Mouse (Mus musculus): ENCODE measurements around the gene Aff1. TPM values are rescaled to one million over a fixed set of nuclear protein-coding genes. Genes with fewer than 3 reads are reported as not detected.

The Aff1 gene
- polyA plus RNA-seq, 1 experiment from 2014 or later = 12.1 TPM

DNA sequence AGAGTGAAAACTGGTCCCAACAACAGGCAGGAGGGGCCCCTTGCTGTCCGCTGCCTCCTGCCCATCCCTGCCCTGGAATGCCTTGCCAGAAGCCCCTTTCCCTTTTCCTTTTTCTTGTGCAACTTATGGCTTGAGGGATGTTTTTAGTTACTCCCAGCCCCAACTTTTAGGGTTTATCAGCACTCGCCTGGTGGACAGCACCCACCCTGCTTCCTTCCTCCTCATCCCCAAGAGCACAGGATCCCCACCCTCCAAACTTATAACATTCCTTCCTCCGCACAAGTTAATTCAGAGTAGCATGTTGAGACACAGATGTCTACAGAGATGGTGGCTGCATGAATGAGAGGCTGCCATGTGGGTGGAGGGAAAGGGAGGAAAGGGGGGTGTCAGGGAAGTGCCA is 103.9 kb downstream of the Aff1 start:
- Histone ChIP-seq H3K9ac (ENCODE audit: low read depth, low read length) (no peak overlapping the region), H3K36me3 (ENCODE audit: control insufficient read depth, insufficient read depth, low read length) (no peaks in the 10 kb centered on the region)
- WGBS (ENCODE audit: insufficient replicate concordance) = 52% methylated on average over 3 of the region's 3 CpGs

DNA sequence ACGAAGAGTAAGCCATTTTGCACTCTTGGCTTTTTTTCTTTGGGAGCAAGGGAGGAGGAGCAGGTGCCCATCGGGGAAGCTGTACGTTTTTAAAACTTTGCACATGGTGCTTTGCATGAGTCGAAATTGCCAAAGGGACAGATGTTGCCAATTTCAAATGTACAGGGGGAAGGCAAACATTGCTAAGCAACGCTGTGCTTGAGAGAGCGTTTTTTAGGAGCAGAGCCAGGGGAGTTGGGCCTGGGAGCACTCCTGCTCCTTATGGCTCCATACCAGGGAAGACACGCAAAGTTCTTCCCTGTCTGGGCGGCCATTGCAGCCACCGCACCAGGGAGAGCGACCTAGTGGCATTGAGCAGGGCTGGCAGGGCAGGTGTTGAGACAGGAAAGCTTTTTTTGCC is 105.6 kb downstream of the Aff1 start:
- Histone ChIP-seq H3K27me3 (ENCODE audit: control insufficient read depth, insufficient read depth, low read length) (no peaks in the 10 kb centered on the region), H3K4me2 (no peak overlapping the region), H3K9ac (ENCODE audit: low read depth, low read length) (no peak overlapping the region), H3K4me3 (ENCODE audit: low read depth, low read length) (no peak overlapping the region), H3K36me3 (ENCODE audit: control insufficient read depth, insufficient read depth, low read length) (no peaks in the 10 kb centered on the region), H3K9me3 (replicated peaks; ENCODE audit: control insufficient read depth, low read length) (no peaks in the 10 kb centered on the region), H3K4me1 (ENCODE audit: control insufficient read depth, insufficient read depth, low read length) (no peaks in the 10 kb centered on the region), H3K27ac (ENCODE audit: low read depth, low read length) (no peak overlapping the region)
- 80% methylated on average over 10 of the region's 10 CpGs for WGBS (ENCODE audit: insufficient replicate concordance)
- ATAC-seq (replicated peaks; ENCODE audit: insufficient number of reproducible peaks, low FRiP score, low TSS enrichment) = no peak

More for the DNA sequence above, 103.9 kb downstream of the Aff1 start:
- Histone ChIP-seq H3K27me3 (ENCODE audit: control insufficient read depth, insufficient read depth, low read length) (no peaks in the 10 kb centered on the region), H3K4me1 (ENCODE audit: control insufficient read depth, insufficient read depth, low read length) (no peaks in the 10 kb centered on the region), H3K27ac (ENCODE audit: low read depth, low read length) (no peak overlapping the region), H3K4me3 (ENCODE audit: low read depth, low read length) (no peak overlapping the region), H3K9me3 (replicated peaks; ENCODE audit: control insufficient read depth, low read length) (no peaks in the 10 kb centered on the region), H3K4me2 (no peak overlapping the region)
- ATAC-seq (replicated peaks; ENCODE audit: insufficient number of reproducible peaks, low FRiP score, low TSS enrichment) = no peak

DNA sequence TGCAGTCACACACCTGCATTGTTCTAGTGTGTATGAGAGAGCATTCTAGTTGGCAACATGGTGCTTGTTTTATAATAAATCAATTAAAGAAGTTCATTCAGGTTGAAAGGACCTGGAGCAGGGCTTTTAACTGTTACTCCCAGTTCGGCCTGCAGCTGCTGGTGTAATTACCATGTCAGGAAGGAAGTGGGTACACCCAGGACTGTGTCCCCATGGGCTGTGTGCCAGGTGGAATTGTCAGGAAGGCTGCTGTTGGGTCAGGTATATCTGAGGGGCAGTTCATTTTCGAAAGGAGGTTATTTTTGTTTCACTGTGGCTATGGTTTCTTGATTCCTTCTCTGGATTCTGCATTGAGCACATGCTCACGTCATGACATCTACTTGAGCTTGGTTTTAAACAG is 107.3 kb downstream of the Aff1 start:
- no peak for ATAC-seq (replicated peaks; ENCODE audit: insufficient number of reproducible peaks, low FRiP score, low TSS enrichment)
- Histone ChIP-seq H3K9ac (ENCODE audit: low read depth, low read length) (no peak overlapping the region), H3K27me3 (ENCODE audit: control insufficient read depth, insufficient read depth, low read length) (no peaks in the 10 kb centered on the region), H3K27ac (ENCODE audit: low read depth, low read length) (no peak overlapping the region), H3K4me2 (no peak overlapping the region), H3K9me3 (replicated peaks; ENCODE audit: control insufficient read depth, low read length) (no peaks in the 10 kb centered on the region), H3K4me1 (ENCODE audit: control insufficient read depth, insufficient read depth, low read length) (peaks cover 7% of the 10 kb centered on the region), H3K4me3 (ENCODE audit: low read depth, low read length) (no peak overlapping the region), H3K36me3 (ENCODE audit: control insufficient read depth, insufficient read depth, low read length) (no peaks in the 10 kb centered on the region)
- WGBS (ENCODE audit: insufficient replicate concordance) = 83% methylated on average over 3 of the region's 3 CpGs

DNA sequence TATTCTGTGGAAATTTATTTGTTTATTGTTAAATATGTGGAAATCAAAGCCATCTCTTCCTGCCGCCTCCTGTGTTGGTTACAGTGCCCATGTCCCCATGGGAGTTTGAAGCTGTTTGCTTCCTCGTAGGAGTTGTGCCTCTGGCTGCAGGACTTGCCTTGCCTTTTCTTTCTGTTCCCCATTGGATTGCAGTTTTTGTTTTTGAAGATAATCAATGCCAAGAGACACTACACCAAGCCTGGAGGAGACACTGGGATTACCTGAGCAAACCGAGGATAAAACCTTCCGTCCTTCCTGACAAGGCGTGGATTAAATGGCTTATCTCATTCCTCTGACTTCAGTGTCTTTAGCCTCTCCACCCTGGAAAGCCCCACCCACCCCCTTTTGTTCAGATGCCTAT is 107.8 kb downstream of the Aff1 start:
- Histone ChIP-seq H3K4me3 (ENCODE audit: low read depth, low read length) (no peak overlapping the region), H3K4me2 (no peak overlapping the region), H3K4me1 (ENCODE audit: control insufficient read depth, insufficient read depth, low read length) (peaks cover 7% of the 10 kb centered on the region), H3K27ac (ENCODE audit: low read depth, low read length) (no peak overlapping the region), H3K36me3 (ENCODE audit: control insufficient read depth, insufficient read depth, low read length) (no peaks in the 10 kb centered on the region), H3K9ac (ENCODE audit: low read depth, low read length) (no peak overlapping the region), H3K9me3 (replicated peaks; ENCODE audit: control insufficient read depth, low read length) (no peaks in the 10 kb centered on the region), H3K27me3 (ENCODE audit: control insufficient read depth, insufficient read depth, low read length) (no peaks in the 10 kb centered on the region)
- WGBS (ENCODE audit: insufficient replicate concordance) = 52% methylated on average over 5 of the region's 5 CpGs
- no peak for ATAC-seq (replicated peaks; ENCODE audit: insufficient number of reproducible peaks, low FRiP score, low TSS enrichment)

DNA sequence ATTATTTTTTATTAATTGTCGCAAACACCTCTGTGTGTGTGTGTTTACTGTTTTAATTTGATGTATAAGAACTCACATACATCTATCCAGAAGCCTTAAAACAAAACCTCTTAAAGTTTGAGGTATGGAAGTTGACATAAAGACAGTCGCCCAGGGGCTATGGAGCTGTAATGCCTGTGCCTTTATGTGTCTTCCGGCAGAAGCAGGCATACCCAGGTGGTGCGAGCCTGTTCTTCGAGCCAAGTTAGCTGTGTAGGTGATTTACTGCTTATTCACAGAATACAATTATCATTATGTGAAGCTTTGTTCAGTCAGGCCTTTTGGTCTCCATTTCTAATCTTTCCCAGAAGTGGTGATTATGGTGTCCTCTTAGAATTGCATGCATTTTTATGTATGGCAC is 111.2 kb downstream of the Aff1 start:
- Histone ChIP-seq H3K27me3 (ENCODE audit: control insufficient read depth, insufficient read depth, low read length) (no peaks in the 10 kb centered on the region), H3K4me2 (no peak overlapping the region), H3K27ac (ENCODE audit: low read depth, low read length) (no peak overlapping the region), H3K9ac (ENCODE audit: low read depth, low read length) (no peak overlapping the region), H3K4me3 (ENCODE audit: low read depth, low read length) (no peak overlapping the region), H3K4me1 (ENCODE audit: control insufficient read depth, insufficient read depth, low read length) (peaks cover 17% of the 10 kb centered on the region), H3K9me3 (replicated peaks; ENCODE audit: control insufficient read depth, low read length) (no peaks in the 10 kb centered on the region), H3K36me3 (ENCODE audit: control insufficient read depth, insufficient read depth, low read length) (no peaks in the 10 kb centered on the region)
- WGBS (ENCODE audit: insufficient replicate concordance) = 91% methylated on average over 5 of the region's 5 CpGs
- ATAC-seq (replicated peaks; ENCODE audit: insufficient number of reproducible peaks, low FRiP score, low TSS enrichment) = no peak

DNA sequence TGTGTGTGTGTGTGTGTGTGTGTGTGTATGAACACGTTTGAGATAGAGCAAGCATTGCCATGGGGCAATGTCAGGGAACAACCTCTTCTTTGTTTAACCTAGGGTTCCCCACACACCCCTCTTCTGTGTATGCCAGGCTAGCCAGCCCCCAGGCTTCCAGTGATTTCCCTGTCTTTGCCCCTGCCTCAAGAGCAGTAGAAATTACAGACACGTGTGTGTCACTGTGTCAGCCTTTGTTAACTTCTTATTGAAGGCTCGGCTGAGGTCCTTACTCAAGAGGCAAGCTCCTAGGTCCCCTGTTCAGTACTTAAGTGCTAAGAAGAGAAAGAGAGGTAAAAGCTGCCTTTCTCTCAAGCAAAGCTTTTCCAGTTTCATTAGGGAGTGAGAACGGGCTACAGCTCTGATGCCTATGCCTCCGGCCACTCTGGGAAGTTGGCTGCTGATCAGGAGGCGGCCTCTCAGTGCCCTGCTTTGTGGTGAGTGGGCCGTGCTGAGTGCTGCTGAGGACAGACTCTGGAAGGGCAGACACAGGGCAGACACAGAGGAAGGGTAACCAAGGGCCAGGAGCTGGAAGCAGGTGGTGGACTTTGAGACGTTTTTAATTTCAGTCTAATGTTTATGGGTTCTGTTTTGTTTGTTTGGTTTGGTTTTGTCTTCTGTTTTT is 111.9 kb downstream of the Aff1 start:
- no peaks in the 10 kb centered on the region for H3K9me3 ChIP-seq (replicated peaks; ENCODE audit: control insufficient read depth, low read length)
- H3K27me3 ChIP-seq (ENCODE audit: control insufficient read depth, insufficient read depth, low read length) = no peaks in the 10 kb centered on the region
- peaks cover 17% of the 10 kb centered on the region for H3K4me1 ChIP-seq (ENCODE audit: control insufficient read depth, insufficient read depth, low read length)
- peak; percentile 74; the same call in 1 of the 2 replicates for ATAC-seq (replicated peaks; ENCODE audit: insufficient number of reproducible peaks, low FRiP score, low TSS enrichment)
- H3K9ac ChIP-seq (ENCODE audit: low read depth, low read length) = peak overlapping the region; percentile 35; the same call in 1 of the 2 replicates
- peak overlapping the region; percentile 47 for H3K27ac ChIP-seq (ENCODE audit: low read depth, low read length)
- H3K4me2 ChIP-seq = peak overlapping the region; percentile 29; the same call in 1 of the 2 replicates
- no peak overlapping the region for H3K4me3 ChIP-seq (ENCODE audit: low read depth, low read length)
- 26% methylated on average over 8 of the region's 8 CpGs for WGBS (ENCODE audit: insufficient replicate concordance)
- no peaks in the 10 kb centered on the region for H3K36me3 ChIP-seq (ENCODE audit: control insufficient read depth, insufficient read depth, low read length)

DNA sequence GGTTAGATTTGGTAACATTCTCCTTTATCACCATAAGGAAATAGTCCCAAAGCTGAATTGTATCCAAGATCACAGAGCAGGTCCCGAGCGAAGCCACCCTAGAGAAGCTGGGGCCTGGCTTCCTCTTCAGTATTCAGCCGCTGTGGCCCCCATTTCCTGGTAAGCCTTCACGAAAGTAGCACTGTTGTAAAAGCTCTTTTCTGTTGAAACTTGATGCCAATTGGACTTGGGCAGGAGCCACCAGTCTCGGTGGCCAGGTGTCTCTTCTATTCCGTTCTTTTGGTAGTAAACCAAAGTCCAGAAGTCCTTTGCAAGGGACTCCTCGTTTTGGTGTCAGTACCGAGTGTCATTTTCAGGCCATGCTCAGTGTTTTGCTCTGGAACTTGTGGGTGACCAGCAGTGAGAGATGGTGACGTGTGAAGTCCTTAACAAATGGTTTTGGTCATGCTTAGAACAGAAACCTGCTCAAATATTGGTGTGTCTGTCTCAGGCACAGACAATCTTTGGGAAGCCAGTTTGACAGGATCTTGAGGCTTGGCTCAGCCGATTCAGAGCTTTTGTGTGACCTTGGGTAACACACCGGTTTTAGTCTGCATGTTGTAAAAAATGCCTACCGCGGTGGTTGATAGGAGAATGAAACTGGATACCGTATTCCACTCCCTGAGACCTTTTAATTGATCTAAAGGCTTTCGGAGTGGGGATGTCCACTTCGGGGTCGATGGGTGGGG is 114.8 kb downstream of the Aff1 start:
- H3K4me1 ChIP-seq (ENCODE audit: control insufficient read depth, insufficient read depth, low read length) = peaks cover 17% of the 10 kb centered on the region
- H3K4me2 ChIP-seq = no peak overlapping the region
- H3K9me3 ChIP-seq (replicated peaks; ENCODE audit: control insufficient read depth, low read length) = no peaks in the 10 kb centered on the region
- WGBS (ENCODE audit: insufficient replicate concordance) = 76% methylated on average over 17 of the region's 17 CpGs
- no peak overlapping the region for H3K27ac ChIP-seq (ENCODE audit: low read depth, low read length)
- no peak overlapping the region for H3K9ac ChIP-seq (ENCODE audit: low read depth, low read length)
- H3K36me3 ChIP-seq (ENCODE audit: control insufficient read depth, insufficient read depth, low read length) = no peaks in the 10 kb centered on the region
- H3K27me3 ChIP-seq (ENCODE audit: control insufficient read depth, insufficient read depth, low read length) = no peaks in the 10 kb centered on the region
- no peak for ATAC-seq (replicated peaks; ENCODE audit: insufficient number of reproducible peaks, low FRiP score, low TSS enrichment)
- H3K4me3 ChIP-seq (ENCODE audit: low read depth, low read length) = no peak overlapping the region

DNA sequence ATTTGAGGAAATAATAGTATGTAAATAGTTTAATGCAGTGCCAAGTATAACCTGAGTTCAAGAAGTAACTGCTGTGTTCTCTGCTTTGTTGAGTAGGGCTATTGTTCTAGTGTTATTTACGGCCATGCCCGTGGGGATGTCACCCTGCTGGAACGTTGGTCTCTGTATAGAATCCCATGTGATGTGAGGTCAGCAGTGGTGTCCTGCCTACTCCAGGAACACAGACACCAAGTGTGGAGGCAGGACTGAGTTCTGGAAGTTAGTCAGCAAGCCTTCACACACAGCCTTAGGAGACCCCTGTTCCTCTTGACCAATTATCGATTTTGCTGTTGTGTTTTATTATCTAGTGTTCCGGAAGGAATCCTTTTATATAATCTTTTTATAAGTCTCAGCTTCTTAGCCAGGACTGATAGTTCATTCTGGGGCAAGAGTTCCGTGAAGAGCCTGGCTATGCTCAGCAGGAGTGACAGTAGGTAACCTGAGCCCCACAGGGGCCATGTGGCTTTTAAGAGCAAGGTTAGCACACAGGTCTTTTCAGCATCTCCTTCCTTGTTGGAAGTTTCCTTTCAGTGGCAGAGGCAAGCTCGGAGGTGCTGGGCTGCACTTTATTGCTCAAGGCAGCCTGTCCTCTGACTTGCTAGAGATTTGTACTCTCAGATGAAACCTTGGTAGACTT is 115.6 kb downstream of the Aff1 start:
- H3K27me3 ChIP-seq (ENCODE audit: control insufficient read depth, insufficient read depth, low read length) = no peaks in the 10 kb centered on the region
- H3K36me3 ChIP-seq (ENCODE audit: control insufficient read depth, insufficient read depth, low read length) = no peaks in the 10 kb centered on the region
- no peak overlapping the region for H3K4me2 ChIP-seq
- 53% methylated on average over 7 of the region's 7 CpGs for WGBS (ENCODE audit: insufficient replicate concordance)
- H3K4me1 ChIP-seq (ENCODE audit: control insufficient read depth, insufficient read depth, low read length) = peaks cover 17% of the 10 kb centered on the region
- no peak overlapping the region for H3K9ac ChIP-seq (ENCODE audit: low read depth, low read length)
- no peak for ATAC-seq (replicated peaks; ENCODE audit: insufficient number of reproducible peaks, low FRiP score, low TSS enrichment)
- H3K4me3 ChIP-seq (ENCODE audit: low read depth, low read length) = no peak overlapping the region
- no peaks in the 10 kb centered on the region for H3K9me3 ChIP-seq (replicated peaks; ENCODE audit: control insufficient read depth, low read length)
- H3K27ac ChIP-seq (ENCODE audit: low read depth, low read length) = no peak overlapping the region
